Mouse (Mus musculus): Measurements from ENCODE around the gene Mepce. TPM values are rescaled to one million over a fixed set of nuclear protein-coding genes. Genes with fewer than 3 reads are reported as not detected.

Gene Mepce
- polyA plus RNA-seq, 1 experiment from 2014 or later = 12.6 TPM

DNA sequence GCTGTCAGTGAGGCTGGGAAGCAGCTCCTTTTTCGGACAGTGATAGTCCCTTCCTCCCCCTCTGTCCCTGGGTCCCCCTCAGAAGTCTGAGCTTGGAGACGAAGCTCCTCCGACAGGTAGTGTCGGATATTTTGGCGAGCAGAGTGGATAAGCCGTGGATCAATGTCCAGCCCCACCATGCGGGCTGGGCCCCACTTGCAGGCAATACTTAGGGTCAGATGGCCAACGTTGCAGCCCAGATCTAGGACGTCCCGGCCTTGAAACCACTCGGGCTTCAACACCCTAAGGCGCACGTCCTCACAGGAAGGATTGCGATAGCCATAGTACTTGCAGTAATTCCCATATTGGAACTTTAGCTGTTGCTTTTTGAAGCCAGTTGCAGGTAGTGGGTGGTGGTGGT is 2.9 kb downstream of the Mepce start:
- H3K27ac ChIP-seq = peak overlapping the region; percentile 99
- peaks cover 56% of the 10 kb centered on the region for H3K36me3 ChIP-seq

DNA sequence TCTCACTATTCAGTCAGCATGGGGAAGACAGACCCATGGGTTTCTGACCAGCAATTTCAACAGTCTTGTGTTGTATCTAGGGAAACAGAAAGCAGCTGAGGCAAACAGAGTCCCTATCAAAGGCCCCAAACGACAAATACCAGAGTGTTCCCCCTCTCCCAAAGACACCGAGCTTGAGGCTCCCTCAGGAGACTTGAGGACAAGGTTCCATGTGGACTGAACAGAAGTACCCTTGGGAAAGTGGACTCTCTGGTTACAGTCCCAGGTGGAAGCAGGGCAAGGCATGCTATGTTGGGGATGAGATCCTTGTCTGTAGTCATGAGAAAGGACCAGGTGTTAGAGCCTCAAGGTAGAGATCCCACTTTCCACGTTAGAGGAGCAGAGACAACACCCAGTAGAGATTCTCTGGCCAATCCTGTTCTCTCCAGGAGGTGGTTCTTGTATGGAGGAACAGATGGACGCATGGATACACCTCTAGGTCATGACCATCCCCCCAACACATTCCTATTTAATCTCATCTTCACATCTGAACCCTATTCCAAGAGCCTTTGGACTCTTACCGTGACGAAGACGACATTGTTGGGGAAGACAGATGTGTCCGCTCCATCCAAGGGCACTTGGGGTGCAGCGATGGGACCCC is 3.4 kb downstream of the Mepce start:
- peaks cover 12% of the 10 kb centered on the region for H3K27me3 ChIP-seq (ENCODE audit: insufficient read depth, poor library complexity, severe bottlenecking)
- H3K36me3 ChIP-seq = peaks cover 56% of the 10 kb centered on the region
- H3K4me1 ChIP-seq (replicated peaks) = peaks cover 65% of the 10 kb centered on the region
- H3K9me3 ChIP-seq = 0 out of 2 replicates have a peak, but pooled peaks cover 2% of the 10 kb centered on the region
- peak overlapping the region; percentile 95 for H3K4me3 ChIP-seq
- peak overlapping the region; percentile 17; the same call in 1 of the 2 replicates for H3K27ac ChIP-seq
- 76% methylated on average over 9 of the region's 9 CpGs for WGBS
- DNase-seq (ENCODE audit: low spot score) = no peak

More for the DNA sequence above, 2.9 kb downstream of the Mepce start:
- Histone ChIP-seq H3K4me3 (peak overlapping the region; percentile 95), H3K9me3 (0 out of 2 replicates have a peak, but pooled peaks cover 2% of the 10 kb centered on the region), H3K4me1 (replicated peaks) (peaks cover 62% of the 10 kb centered on the region), H3K27me3 (ENCODE audit: insufficient read depth, poor library complexity, severe bottlenecking) (peaks cover 18% of the 10 kb centered on the region)
- no peak for DNase-seq (ENCODE audit: low spot score)
- 85% methylated on average over 14 of the region's 14 CpGs for WGBS

DNA sequence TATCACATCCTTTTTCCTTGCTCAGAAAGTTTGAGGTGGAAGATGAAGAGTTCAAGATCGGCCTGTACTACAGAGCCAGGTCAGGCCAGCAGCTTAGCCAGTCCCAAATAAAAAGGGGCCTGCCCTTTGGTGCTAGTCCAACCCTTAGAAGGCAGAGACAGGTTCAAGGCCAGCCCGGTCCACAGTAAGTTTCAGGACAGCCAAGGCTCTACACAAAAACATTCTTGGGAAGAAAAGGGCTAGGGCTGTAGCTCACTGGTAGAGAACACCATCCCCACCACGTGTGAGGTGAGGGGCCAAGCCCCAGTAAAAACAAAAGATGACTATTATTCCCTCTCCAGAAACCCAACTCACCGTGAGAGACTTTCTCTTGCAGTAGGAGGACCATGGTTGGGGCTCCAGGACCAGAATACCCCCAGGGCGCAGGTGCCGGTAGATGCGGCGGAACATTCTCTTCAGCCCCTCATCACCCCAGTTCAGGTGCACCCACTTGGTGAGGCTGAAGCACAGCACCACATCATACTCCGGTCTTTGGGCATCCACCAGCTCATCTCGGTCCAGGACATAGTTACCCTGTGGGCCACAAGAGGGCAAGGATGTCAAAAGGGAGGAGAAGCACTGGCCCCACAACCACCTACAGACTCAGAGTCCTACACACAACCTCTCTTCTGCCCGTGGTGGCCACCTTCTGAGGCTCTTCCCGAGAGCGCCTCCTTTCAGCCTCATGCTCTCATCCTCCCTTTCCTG is 4.5 kb downstream of the Mepce start:
- 88% methylated on average over 13 of the region's 13 CpGs for WGBS
- Histone ChIP-seq H3K36me3 (peaks cover 56% of the 10 kb centered on the region), H3K27me3 (ENCODE audit: insufficient read depth, poor library complexity, severe bottlenecking) (peaks cover 2% of the 10 kb centered on the region; the same call in 1 of the 2 replicates), H3K27ac (no peak overlapping the region), H3K9me3 (no peaks in the 10 kb centered on the region), H3K4me3 (peak overlapping the region; percentile 95), H3K4me1 (replicated peaks) (peaks cover 66% of the 10 kb centered on the region)
- no peak for DNase-seq (ENCODE audit: low spot score)

DNA sequence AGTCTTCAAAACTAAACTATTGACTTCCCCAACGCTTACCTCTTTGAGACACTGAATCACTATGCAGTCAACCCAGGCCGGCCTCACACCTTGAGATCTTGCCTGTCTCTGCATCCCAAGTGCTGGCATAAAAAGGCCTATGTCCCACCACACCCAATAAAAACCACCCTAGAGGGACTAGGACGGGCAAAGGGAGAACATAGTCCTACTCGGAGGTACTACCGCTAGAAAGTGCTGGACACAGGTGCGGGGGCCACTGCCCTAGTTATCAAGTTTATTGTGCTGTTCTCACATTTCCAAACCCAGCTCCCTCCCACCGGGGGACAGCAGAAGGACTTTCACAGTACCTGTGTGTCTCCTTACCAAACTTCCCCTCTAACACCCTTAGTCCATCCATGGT is 5.8 kb downstream of the Mepce start:
- peaks cover 56% of the 10 kb centered on the region for H3K36me3 ChIP-seq
- H3K27ac ChIP-seq = no peak overlapping the region
- no peak for DNase-seq (ENCODE audit: low spot score)
- WGBS = 94% methylated on average over 7 of the region's 7 CpGs
- H3K4me1 ChIP-seq (replicated peaks) = peaks cover 63% of the 10 kb centered on the region
- no peaks in the 10 kb centered on the region for H3K9me3 ChIP-seq
- H3K27me3 ChIP-seq (ENCODE audit: insufficient read depth, poor library complexity, severe bottlenecking) = no peaks in the 10 kb centered on the region
- peak overlapping the region; percentile 95; the same call in 1 of the 2 replicates for H3K4me3 ChIP-seq

DNA sequence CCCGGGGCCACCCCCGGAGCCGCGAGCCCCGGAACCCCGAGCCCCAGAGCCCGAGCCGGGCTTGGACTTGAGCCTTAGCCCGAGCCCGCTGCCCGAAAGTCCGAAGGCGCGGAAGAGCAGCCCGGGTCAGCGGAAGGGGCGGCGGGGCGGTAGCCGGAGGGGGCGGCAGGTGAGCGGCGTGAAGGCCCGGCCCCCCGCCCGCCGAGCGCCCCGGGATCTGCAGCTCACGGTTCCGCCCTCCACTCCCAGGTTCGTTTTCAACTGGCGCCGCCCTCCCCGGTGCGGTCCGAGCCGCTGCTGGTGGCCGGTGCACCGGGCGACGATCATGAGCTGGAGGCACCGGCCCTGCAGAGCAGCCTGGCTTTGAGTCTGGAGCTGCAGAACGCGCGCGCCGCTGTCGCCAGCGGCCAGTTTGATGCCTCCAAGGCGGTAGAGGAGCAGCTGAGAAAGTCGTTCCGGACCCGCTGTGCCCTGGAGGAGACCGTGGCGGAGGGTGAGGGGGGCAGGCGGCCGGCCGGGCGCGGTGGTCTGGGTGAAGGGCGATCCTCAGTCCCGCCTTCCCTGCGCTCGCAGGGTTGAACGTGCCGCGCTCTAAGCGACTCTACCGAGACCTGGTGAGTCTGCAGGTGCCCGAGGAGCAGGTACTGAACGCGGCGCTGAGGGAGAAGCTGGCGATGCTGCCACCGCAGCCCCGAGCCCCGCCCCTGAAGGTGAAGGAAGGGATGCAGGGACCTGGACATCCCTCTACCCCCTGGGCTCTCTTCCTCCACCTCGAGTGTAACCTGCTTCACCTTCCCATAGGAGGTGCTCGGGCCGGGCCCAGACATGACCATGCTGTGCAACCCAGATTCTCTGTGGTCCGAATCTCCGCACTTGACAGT is 8.2 kb downstream of the Mepce start:
- Histone ChIP-seq H3K27me3 (ENCODE audit: insufficient read depth, poor library complexity, severe bottlenecking) (no peaks in the 10 kb centered on the region), H3K4me1 (replicated peaks) (peaks cover 50% of the 10 kb centered on the region), H3K36me3 (peaks cover 47% of the 10 kb centered on the region), H3K27ac (peak overlapping the region; percentile 95), H3K4me3 (peak overlapping the region; percentile 78), H3K9me3 (no peaks in the 10 kb centered on the region)
- WGBS = under 1% methylated on average over 83 of the region's 83 CpGs
- DNase-seq (ENCODE audit: low spot score) = peak; percentile 52

DNA sequence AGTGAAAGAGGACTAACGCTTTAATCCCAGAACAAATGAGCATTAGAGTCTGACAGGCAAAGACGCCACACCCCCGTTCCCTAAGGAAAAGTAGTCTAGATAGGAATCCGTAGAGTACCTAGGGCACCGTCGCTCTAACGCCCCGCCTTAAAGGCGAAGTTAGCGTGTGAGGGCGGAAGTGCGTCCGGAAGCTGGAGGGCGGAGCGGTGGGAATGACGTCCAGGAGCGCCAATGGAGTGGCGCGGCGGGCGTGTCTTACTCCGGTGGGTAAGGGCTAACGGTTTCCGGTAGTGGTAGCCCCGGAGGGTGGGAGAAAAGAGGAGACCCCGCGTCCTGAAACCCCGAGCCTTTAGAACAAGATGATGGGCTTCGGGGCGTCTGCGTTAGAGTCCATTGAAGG is 8.8 kb downstream of the Mepce start, which contains the start of gene Ppp1r35:
Gene Ppp1r35, plus strand, starts transcription at position 215 of the 400 bp plus-strand sequence.
- under 1% methylated on average over 31 of the region's 31 CpGs for WGBS
- H3K9me3 ChIP-seq = no peaks in the 10 kb centered on the region
- peak; percentile 97 for DNase-seq (ENCODE audit: low spot score)
- peak within 1 kb of the TSS; percentile 95 for H3K27ac ChIP-seq
- H3K4me1 ChIP-seq (replicated peaks) = peaks cover 43% of the 10 kb centered on the region
- H3K4me3 ChIP-seq = peak within 1 kb of the TSS; percentile 78
- peaks cover 41% of the 10 kb centered on the region for H3K36me3 ChIP-seq
- no peaks in the 10 kb centered on the region for H3K27me3 ChIP-seq (ENCODE audit: insufficient read depth, poor library complexity, severe bottlenecking)

DNA sequence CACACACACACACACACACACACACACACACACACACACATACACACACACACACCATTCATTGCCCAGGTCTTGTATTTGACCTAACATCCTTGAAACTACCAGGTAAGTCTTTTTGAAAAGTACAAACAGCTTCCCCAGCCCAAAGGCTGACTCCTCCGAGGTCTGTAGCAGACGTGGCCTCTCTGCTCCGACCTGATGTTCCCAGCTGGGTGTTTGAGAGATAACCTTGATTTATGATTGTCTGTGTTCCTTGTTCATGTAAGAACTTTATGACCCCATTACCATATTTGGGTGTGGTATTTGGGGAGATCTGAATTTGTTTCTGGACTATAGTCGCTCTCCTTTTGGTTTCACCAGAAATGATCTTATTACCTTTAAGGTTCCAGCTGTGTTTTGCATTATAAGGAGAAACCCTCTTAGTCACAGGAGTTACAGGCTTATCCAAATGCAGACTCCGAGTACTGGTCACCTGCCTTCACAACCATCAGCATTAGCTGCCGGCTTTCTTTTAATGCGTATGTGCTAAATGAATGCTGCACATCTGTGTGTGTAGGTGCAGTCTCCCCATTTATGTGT is 10.1 kb downstream of the Mepce start:
- Histone ChIP-seq H3K4me3 (no peak overlapping the region), H3K27me3 (ENCODE audit: insufficient read depth, poor library complexity, severe bottlenecking) (no peaks in the 10 kb centered on the region), H3K36me3 (peaks cover 28% of the 10 kb centered on the region), H3K27ac (no peak overlapping the region), H3K4me1 (replicated peaks) (peaks cover 30% of the 10 kb centered on the region), H3K9me3 (no peaks in the 10 kb centered on the region)
- WGBS = 90% methylated on average over 7 of the region's 7 CpGs
- DNase-seq (ENCODE audit: low spot score) = no peak

DNA sequence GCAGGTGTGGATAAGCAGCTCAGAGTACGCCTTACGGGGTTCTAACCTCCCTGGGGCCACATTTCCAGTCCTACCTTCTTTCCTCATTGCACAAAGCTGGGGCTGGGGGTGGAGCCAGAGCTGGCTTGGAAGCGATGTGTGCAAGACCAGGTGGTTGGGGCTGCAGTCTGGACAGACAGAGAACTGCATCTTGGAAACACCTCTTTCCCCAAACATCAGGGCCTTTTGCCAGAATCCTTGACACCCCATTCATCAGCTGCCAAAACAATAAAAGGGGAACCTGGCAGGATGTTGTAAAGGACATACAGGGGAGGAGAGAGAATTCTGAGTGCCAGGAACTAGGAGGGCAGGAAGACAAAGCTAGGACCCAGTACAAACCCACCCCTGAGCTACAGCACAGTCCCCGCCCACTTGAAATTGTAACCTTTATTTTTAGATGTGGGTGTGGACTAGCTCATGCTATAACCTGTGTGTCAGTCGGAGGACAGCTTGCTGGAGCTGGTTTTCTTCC is 11.0 kb downstream of the Mepce start:
- Histone ChIP-seq H3K36me3 (peaks cover 19% of the 10 kb centered on the region), H3K4me3 (no peak overlapping the region), H3K9me3 (no peaks in the 10 kb centered on the region), H3K27ac (no peak overlapping the region), H3K27me3 (ENCODE audit: insufficient read depth, poor library complexity, severe bottlenecking) (no peaks in the 10 kb centered on the region), H3K4me1 (replicated peaks) (peaks cover 22% of the 10 kb centered on the region)
- WGBS = 60% methylated on average over 5 of the region's 5 CpGs
- no peak for DNase-seq (ENCODE audit: low spot score)

DNA sequence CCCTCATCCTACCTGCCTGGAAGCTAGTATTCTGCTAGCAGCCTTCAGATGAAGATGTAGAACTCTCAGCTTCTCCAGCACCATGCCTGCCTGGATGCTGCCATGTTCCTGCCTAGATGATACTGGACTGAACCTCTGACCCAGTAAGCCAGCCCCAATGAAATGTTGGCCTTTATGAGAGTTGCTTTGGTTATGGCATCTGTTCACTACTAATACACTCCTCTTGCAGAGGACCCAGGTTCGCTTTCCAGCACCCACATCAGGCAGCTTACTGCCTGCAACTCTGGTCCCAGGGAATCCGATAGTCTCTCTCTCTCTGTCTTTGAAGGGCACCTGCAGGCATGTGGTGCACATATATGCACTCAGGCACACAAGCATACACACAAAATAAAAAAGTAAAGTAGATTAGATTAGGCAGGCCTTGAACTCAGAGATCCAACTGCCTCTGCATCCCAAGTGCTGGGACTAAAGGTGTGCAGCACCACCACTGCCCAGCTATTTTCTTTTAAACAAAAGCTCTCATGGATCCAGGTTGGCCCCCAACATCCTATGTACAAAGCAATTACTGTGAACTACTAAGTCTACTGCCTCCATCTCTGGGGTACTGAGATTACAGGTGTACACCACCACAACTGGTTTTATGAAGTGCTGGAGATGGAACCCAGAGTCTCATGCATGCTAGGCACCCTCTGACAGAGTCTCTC is 11.7 kb downstream of the Mepce start:
- WGBS = 91% methylated on average over 2 of the region's 2 CpGs
- Histone ChIP-seq H3K4me3 (no peak overlapping the region), H3K27me3 (ENCODE audit: insufficient read depth, poor library complexity, severe bottlenecking) (no peaks in the 10 kb centered on the region), H3K27ac (no peak overlapping the region), H3K9me3 (no peaks in the 10 kb centered on the region), H3K4me1 (replicated peaks) (peaks cover 19% of the 10 kb centered on the region), H3K36me3 (peaks cover 12% of the 10 kb centered on the region)
- no peak for DNase-seq (ENCODE audit: low spot score)

DNA sequence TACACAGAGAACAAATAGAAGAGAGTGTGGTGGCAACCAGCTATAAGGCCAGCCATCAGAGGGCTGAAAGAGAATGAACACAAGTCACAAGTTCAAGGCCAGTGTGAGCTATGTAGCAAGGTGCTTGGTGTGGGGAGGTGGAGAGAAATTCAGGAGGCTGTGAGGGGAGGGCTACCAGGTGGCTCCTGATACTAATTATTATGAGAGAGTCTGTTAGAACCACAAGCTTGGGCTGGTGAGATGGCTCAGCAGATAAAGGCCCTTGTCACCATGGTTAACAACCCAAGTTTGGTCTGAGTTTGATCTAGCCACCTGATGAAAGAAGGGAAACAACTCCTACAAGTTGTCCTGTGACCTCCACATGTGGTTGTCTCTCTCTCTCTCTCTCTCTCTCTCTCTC is 14.7 kb downstream of the Mepce start:
- no peak overlapping the region for H3K27ac ChIP-seq
- no peak for DNase-seq (ENCODE audit: low spot score)

DNA sequence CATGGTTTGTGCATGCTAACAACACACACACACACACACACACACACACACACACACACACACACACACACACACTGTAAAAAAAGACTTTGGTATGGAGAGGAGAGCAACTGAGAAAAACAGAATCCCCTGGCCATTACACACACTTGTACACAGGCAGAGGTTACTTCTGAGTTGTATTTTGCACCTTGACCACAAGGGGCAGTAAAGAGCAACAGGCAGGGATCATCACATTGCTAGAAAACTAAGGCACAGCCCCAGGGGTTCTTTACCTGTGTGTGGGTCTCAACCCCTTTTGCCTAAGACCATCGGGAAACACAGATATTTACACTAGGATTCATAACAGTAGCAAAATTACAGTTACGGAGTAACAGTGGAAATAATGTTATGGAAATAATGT is 16.7 kb downstream of the Mepce start:
- H3K27ac ChIP-seq = no peak overlapping the region
- WGBS = 34% methylated on average over 2 of the region's 2 CpGs
- H3K9me3 ChIP-seq = 0 out of 2 replicates have a peak, but pooled peaks cover 2% of the 10 kb centered on the region
- H3K4me3 ChIP-seq = no peak overlapping the region
- H3K4me1 ChIP-seq (replicated peaks) = peaks cover 17% of the 10 kb centered on the region; the same call in 1 of the 2 replicates
- H3K27me3 ChIP-seq (ENCODE audit: insufficient read depth, poor library complexity, severe bottlenecking) = no peaks in the 10 kb centered on the region
- no peaks in the 10 kb centered on the region for H3K36me3 ChIP-seq
- peak; percentile 47 for DNase-seq (ENCODE audit: low spot score)

More for the DNA sequence above, 14.7 kb downstream of the Mepce start:
- Histone ChIP-seq H3K4me1 (replicated peaks) (peaks cover 15% of the 10 kb centered on the region; the same call in 1 of the 2 replicates), H3K9me3 (no peaks in the 10 kb centered on the region), H3K27me3 (ENCODE audit: insufficient read depth, poor library complexity, severe bottlenecking) (no peaks in the 10 kb centered on the region), H3K4me3 (no peak overlapping the region), H3K36me3 (no peaks in the 10 kb centered on the region)
